Mouse (Mus musculus) hindbrain, embryonic 11.5 days (tissue): ENCODE measurements around the gene Tef. TPM values are rescaled to one million over a fixed set of nuclear protein-coding genes. Genes with fewer than 3 reads are reported as not detected.
A peak's percentile ranks its signal among the peaks of the same experiment; 100 is the strongest.

Source experiments
- ATAC-seq: fragments of 200-750 bp; cut with Nextera tagmentation; 2 replicates; pipeline ENCODE4 v1.8.0; 2017; ENCODE audit warnings: mild to moderate bottlenecking, moderate TSS enrichment, moderate library complexity; ENCODE audit not compliant: low FRiP score
- DNase-seq: peaks from one replicate; pipeline ENCODE4 v3.0.0-alpha.2; 2015; ENCODE audit warnings: low spot score
- H3K27ac ChIP-seq: fragments of 300-500 bp; sonication (generic); 2 replicates; pipeline ENCODE4 v1.5.1; 2014; ENCODE audit warnings: mild to moderate bottlenecking, low read depth, low read length
- H3K27me3 ChIP-seq: fragments of 300-500 bp; sonication (generic); 2 replicates; pipeline ENCODE4 v1.6.1; 2014; ENCODE audit warnings: mild to moderate bottlenecking, low read length, moderate library complexity, mixed read lengths; ENCODE audit not compliant: control insufficient read depth, insufficient read depth
- H3K36me3 ChIP-seq: fragments of 300-500 bp; sonication (generic); 2 replicates; pipeline ENCODE4 v1.6.1; 2014; ENCODE audit warnings: mild to moderate bottlenecking, low read length, moderate library complexity, mixed read lengths; ENCODE audit not compliant: control insufficient read depth, insufficient read depth
- H3K4me1 ChIP-seq: fragments of 300-500 bp; sonication (generic); replicated peaks from 2 replicates; pipeline ENCODE4 v1.6.1; 2014; ENCODE audit warnings: low read length, mixed read lengths; ENCODE audit not compliant: control insufficient read depth, insufficient read depth
- H3K4me2 ChIP-seq: fragments of 300-500 bp; sonication (generic); replicated peaks from 2 replicates; pipeline ENCODE4 v1.6.1; 2014; ENCODE audit warnings: mild to moderate bottlenecking, low read depth, low read length
- H3K4me3 ChIP-seq: fragments of 300-500 bp; sonication (generic); 2 replicates; pipeline ENCODE4 v1.5.1; 2014; ENCODE audit warnings: low read depth, low read length
- H3K9ac ChIP-seq: fragments of 300-500 bp; sonication (generic); 2 replicates; pipeline ENCODE4 v1.6.1; 2014; ENCODE audit warnings: low read depth, low read length
- H3K9me3 ChIP-seq: fragments of 300-500 bp; sonication (generic); 2 replicates; pipeline ENCODE4 v1.6.1; 2016; ENCODE audit warnings: low read length; ENCODE audit not compliant: control insufficient read depth
- WGBS: fragments of 180-500 bp; shearing (Covaris S2); extraction: QIAGEN DNeasy Blood & Tissue Kit; methylation state at CpG from one replicate; pipeline ENCODE4 v1.1.7; 2014; 5-methylcytosine and 5-hydroxymethylcytosine counted together
- polyA plus RNA-seq: library from polyadenylated mRNA; unstranded; fragments of >200 nt; fragmentation: Nextera tagmentation; extraction: Ambion mirVana; gene quantifications from 2 replicates; pipeline ENCODE4 v1.2.1, GENCODE M21; 2014

Gene Tef
- polyA plus RNA-seq, 1 experiment from 2014 or later, result 12.4 TPM

- no peak for ATAC-seq
- 81% methylated on average over 1 of the region's 1 CpGs for WGBS
- peaks cover 5% of the 10 kb centered on the region; the same call in 1 of the 2 replicates for H3K4me1 ChIP-seq
- no peaks in the 10 kb centered on the region for H3K36me3 ChIP-seq
- no peak for DNase-seq
- H3K4me3 ChIP-seq, result no peak overlapping the region
- no peak overlapping the region for H3K4me2 ChIP-seq
- no peaks in the 10 kb centered on the region for H3K27me3 ChIP-seq
- H3K27ac ChIP-seq, result no peak overlapping the region
- no peak overlapping the region for H3K9ac ChIP-seq
- H3K9me3 ChIP-seq, result no peaks in the 10 kb centered on the region
These were observed 2.0 kb downstream of the Tef start for GRCm38 (mm10) chr15:81804172-81804571.

GRCm38 (mm10) chr15:81804883-81805282 lies 2.7 kb downstream of the Tef start:
- no peak overlapping the region for H3K4me2 ChIP-seq
- no peaks in the 10 kb centered on the region for H3K9me3 ChIP-seq
- no peak overlapping the region for H3K27ac ChIP-seq
- peaks cover 5% of the 10 kb centered on the region; the same call in 1 of the 2 replicates for H3K4me1 ChIP-seq
- WGBS, result 82% methylated on average over 3 of the region's 3 CpGs
- DNase-seq (no peak), ATAC-seq (no peak)
- H3K9ac ChIP-seq, result no peak overlapping the region
- no peaks in the 10 kb centered on the region for H3K36me3 ChIP-seq
- no peak overlapping the region for H3K4me3 ChIP-seq
- H3K27me3 ChIP-seq, result no peaks in the 10 kb centered on the region

- Histone ChIP-seq H3K36me3 (no peaks in the 10 kb centered on the region), H3K27me3 (no peaks in the 10 kb centered on the region), H3K4me2 (no peak overlapping the region), H3K9me3 (no peaks in the 10 kb centered on the region), H3K4me3 (no peak overlapping the region), H3K27ac (no peak overlapping the region), H3K4me1 (peaks cover 8% of the 10 kb centered on the region), H3K9ac (no peak overlapping the region)
- DNase-seq (no peak), ATAC-seq (no peak)
- WGBS, result 52% methylated on average over 6 of the region's 6 CpGs
These were observed 3.4 kb downstream of the Tef start for GRCm38 (mm10) chr15:81805624-81806023.

- no peak overlapping the region for H3K4me3 ChIP-seq
- H3K9me3 ChIP-seq, result no peaks in the 10 kb centered on the region
- no peak for DNase-seq
- no peak overlapping the region for H3K4me2 ChIP-seq
- H3K36me3 ChIP-seq, result no peaks in the 10 kb centered on the region
- no peaks in the 10 kb centered on the region for H3K27me3 ChIP-seq
- peaks cover 8% of the 10 kb centered on the region for H3K4me1 ChIP-seq
- H3K9ac ChIP-seq, result no peak overlapping the region
- no peak for ATAC-seq
- WGBS, result 82% methylated on average over 4 of the region's 4 CpGs
- H3K27ac ChIP-seq, result no peak overlapping the region
These were observed 4.6 kb downstream of the Tef start for GRCm38 (mm10) chr15:81806621-81807404.

DNA sequence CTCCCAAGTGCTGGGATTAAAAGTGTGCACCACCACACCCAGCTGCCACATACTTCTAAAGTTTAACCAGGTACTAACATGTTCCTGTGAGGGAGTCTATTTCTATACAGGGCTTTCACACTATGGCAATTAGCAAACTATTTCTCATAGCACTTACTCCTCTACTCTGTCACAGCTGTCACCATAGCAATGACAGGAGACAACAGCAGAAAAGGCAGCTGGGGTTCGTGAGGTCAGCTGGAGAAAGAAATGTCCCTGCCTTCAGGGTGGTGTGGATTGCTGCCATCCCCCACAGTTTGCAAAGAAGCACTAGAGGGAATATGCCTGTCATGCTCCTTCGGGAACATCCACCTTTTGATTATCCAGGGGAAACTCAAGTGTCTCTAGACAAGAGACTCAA lies 6.6 kb downstream of the Tef start:
- peaks cover 9% of the 10 kb centered on the region for H3K4me1 ChIP-seq
- no peak overlapping the region for H3K4me2 ChIP-seq
- 51% methylated on average over 2 of the region's 2 CpGs for WGBS
- no peak for DNase-seq
- H3K36me3 ChIP-seq, result no peaks in the 10 kb centered on the region
- no peak for ATAC-seq
- no peak overlapping the region for H3K9ac ChIP-seq
- no peak overlapping the region for H3K4me3 ChIP-seq
- no peaks in the 10 kb centered on the region for H3K9me3 ChIP-seq
- H3K27ac ChIP-seq, result no peak overlapping the region
- H3K27me3 ChIP-seq, result no peaks in the 10 kb centered on the region

- no peaks in the 10 kb centered on the region for H3K9me3 ChIP-seq
- H3K27ac ChIP-seq, result no peak overlapping the region
- no peaks in the 10 kb centered on the region for H3K36me3 ChIP-seq
- H3K9ac ChIP-seq, result no peak overlapping the region
- WGBS, result 55% methylated on average over 1 of the region's 1 CpGs
- no peaks in the 10 kb centered on the region for H3K27me3 ChIP-seq
- no peak for ATAC-seq
- DNase-seq, result no peak
- no peak overlapping the region for H3K4me2 ChIP-seq
- H3K4me3 ChIP-seq, result no peak overlapping the region
- H3K4me1 ChIP-seq, result peaks cover 9% of the 10 kb centered on the region
These were observed 7.3 kb downstream of the Tef start for GRCm38 (mm10) chr15:81809550-81809949.

DNA sequence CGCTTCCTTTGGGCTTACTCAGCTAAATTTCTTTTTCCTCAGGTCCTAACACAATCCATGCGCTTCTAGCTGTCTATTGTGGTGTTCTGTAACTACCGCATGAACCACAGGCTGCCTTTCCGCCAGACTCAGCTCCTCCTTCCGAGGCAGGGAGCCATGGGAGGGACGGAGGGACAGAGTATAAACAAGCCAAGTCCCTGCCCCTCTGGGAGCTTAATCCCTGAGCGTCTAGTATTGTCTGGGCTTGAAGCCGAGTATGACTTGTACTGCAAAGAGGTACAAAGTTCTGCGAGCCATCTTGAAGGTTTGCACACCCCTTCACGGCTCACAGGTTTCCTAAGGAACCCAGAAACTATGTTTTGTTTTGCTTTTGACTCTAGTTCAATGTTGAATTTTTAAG lies 7.9 kb downstream of the Tef start:
- Histone ChIP-seq H3K4me2 (peak overlapping the region; percentile 65), H3K36me3 (no peaks in the 10 kb centered on the region), H3K9me3 (no peaks in the 10 kb centered on the region), H3K4me1 (peaks cover 9% of the 10 kb centered on the region), H3K27me3 (no peaks in the 10 kb centered on the region), H3K4me3 (peak overlapping the region; percentile 45), H3K27ac (peak overlapping the region; percentile 25; the same call in 1 of the 2 replicates), H3K9ac (peak overlapping the region; percentile 32)
- DNase-seq (peak; percentile 58), ATAC-seq (no peak)
- 2% methylated on average over 10 of the region's 10 CpGs for WGBS

GRCm38 (mm10) chr15:81810671-81811598 lies 8.7 kb downstream of the Tef start:
- DNase-seq (peak; percentile 99), ATAC-seq (peak; percentile 99)
- WGBS, result under 1% methylated on average over 78 of the region's 89 CpGs
- no peaks in the 10 kb centered on the region for H3K36me3 ChIP-seq
- H3K9me3 ChIP-seq, result no peaks in the 10 kb centered on the region
- peaks cover 9% of the 10 kb centered on the region for H3K4me1 ChIP-seq
- H3K9ac ChIP-seq, result peak overlapping the region; percentile 56
- peak overlapping the region; percentile 79 for H3K4me2 ChIP-seq
- peak overlapping the region; percentile 63 for H3K27ac ChIP-seq
- H3K4me3 ChIP-seq, result peak overlapping the region; percentile 45
- no peaks in the 10 kb centered on the region for H3K27me3 ChIP-seq
